Mouse (Mus musculus) brain, embryonic 18.5 days (tissue): Measurements from ENCODE around the gene Dnajb6.

Source experiments
- DNase-seq: peaks from one replicate; pipeline ENCODE4 v3.0.0-alpha.2; 2012; ENCODE audit warnings: low read depth, low spot score

Gene Dnajb6

GRCm38 (mm10) chr5:29852376-29852775 lies 116.9 kb downstream of the Dnajb6 start:
- DNase-seq = no peak

DNA sequence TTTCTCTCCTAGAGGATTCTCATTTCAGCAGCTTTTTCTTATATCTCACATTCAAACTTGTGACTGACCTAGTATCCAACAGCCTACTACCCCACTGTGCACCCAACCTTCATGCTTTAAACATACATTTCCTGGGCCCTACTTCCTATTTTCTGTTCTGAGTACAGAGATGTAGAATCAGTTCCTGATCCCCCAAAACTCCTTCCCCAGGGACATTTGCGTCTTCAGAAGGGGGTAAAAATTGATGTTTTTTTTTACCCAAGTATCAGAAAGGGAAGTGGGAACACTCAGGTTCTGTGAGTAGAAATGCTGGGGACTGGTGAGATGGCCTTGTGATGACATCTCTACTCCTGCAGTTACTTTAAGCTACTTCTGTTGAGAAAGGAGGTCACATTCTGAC lies 117.5 kb downstream of the Dnajb6 start:
- no peak for DNase-seq

- DNase-seq = no peak
These were observed 118.9 kb downstream of the Dnajb6 start for GRCm38 (mm10) chr5:29854376-29854775.

GRCm38 (mm10) chr5:29854971-29855370 lies 119.5 kb downstream of the Dnajb6 start:
- DNase-seq = no peak

GRCm38 (mm10) chr5:29861522-29861921 lies 126.0 kb downstream of the Dnajb6 start:
- DNase-seq = no peak

- no peak for DNase-seq
These were observed 126.9 kb downstream of the Dnajb6 start for GRCm38 (mm10) chr5:29862388-29862787.

DNA sequence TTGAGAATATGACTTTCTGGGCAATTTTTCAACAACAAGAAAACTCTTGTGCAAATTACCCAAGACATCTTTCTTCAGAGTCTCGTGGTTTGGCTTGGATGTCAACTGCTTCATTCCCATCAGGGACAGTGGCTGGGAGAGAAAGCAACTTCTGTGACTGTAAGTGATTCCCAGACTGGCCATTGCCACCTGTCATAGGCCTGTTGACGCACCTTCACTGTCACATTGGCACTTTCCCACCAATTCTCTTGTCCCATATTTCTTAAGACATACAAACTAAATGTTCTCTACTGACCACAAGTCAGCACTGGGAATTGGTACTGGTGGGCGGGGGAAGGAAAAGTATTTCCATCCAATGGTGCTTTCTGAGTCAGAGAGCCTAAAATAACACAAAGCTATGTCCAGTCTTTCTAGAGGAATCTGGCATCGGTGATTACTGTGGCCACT lies 128.8 kb downstream of the Dnajb6 start:
- DNase-seq = no peak

DNA sequence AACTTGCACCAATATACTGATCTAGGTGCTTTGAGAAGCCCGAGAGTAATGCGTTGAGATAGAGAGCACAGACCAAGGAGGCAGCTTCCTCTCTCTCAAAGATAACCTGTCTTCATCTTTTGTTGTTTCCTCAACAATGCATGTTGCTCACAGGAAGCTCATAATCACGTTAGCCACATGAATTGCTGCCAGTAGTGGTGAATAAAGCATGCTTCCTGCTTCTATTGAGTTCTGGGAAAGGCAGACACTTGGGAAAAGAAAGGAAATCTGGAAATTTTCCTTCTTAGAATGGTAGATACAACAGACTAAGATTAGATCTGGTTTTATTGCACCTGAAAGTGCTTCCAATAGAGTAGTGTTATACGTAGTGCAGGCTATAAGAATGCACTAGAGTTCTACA lies 129.5 kb downstream of the Dnajb6 start:
- DNase-seq = no peak
